Mouse (Mus musculus): Measurements from ENCODE around the gene Gm10718.
"Not testable (repeated sequence)": the region's sequence is repeated elsewhere in the genome, so short reads cannot be mapped to it uniquely, and the experiment has no call there.

The Gm10718 gene

DNA sequence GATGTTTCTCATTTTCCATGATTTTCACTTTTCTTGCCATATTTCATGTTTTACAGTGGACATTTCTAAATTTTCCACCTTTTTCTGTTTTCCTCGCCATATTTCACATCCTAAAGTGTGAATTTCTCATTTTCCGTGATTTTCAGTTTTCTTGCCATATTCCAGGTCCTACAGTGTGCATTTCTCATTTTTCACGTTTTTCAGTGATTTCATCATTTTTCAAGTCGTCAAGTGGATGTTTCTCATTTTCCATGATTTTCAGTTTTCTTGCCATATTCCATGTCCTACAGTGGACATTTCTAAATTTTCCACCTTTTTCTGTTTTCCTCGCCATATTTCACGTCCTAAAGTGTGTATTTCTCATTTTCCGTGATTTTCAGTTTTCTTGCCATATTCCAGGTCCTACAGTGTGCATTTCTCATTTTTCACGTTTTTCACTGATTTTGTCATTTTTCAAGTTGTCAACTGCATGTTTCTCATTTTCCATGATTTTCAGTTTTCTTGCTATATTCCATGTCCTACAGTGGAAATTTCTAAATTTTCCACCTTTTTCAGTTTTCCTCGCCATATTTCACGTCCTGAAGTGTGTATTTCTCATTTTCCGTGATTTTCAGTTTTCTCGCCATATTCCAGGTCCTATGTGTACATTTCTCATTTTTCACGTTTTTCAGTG, at the start of gene Gm10718:
Gm10718 (plus strand) TSS at position 236 of the 673 bp plus-strand sequence.
- peak; percentile 12 to 38 for DNase-seq (ENCODE audit: low spot score in 2 of 2)

DNA sequence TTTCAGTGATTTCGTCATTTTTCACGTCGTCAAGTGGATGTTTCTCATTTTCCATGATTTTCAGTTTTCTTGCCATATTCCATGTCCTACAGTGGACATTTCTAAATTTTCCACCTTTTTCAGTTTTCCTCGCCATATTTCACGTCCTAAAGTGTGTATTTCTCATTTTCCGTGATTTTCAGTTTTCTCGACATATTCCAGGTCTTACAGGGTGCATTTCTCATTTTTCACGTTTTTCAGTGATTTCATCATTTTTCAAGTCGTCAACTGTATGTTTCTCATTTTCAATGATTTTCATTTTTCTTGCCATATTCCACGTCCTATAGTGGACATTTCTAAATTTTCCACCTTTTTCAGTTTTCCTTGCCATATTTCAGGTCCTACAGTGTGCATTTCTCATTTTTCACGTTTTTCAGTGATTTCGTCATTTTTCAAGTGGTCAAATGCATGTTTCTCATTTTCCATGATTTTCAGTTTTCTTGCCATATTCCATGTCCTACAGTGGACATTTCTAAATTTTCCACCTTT, 22.8 kb upstream of the Gm10718 start, which contains the start of gene Gm10722:
Gm10722 (plus strand) TSS at position 478 of the 528 bp plus-strand sequence.
- peak in 1 of 2 experiments; percentile 6 for DNase-seq (ENCODE audit: low spot score in 2 of 2)

GRCm38 (mm10) chr9:3001006-3001405, 22.3 kb upstream of the Gm10718 start:
- DNase-seq (ENCODE audit: low spot score in 2 of 2): peak; percentile 33 to 44

DNA sequence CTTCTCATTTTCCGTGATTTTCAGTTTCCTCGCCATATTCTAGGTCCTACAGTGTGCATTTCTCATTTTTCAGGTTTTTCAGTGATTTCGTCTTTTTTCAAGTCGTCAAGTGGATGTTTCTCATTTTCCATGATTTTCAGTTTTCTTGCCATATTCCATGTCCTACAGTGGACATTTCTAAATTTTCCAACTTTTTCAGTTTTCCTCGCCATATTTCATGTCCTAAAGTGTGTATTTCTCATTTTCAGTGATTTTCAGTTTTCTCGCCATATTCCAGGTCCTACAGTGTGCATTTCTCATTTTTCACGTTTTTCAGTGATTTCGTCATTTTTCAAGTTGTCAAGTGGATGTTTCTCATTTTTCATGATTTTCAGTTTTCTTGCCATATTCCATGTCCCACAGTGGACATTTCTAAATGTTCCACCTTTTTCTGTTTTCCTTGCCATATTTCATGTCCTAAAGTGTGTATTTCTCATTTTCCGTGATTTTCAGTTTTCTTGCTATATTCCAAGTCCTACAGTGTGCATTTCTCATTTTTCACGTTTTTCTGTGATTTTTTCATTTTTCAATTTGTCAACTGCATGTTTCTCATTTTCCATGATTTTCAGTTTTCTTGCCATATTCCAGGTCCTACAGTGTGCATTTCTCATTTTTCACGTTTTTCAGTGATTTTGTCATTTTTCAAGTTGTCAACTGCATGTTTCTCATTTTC, 21.2 kb upstream of the Gm10718 start:
- peak; percentile 99 to 100 for DNase-seq (ENCODE audit: low spot score in 2 of 2)

DNA sequence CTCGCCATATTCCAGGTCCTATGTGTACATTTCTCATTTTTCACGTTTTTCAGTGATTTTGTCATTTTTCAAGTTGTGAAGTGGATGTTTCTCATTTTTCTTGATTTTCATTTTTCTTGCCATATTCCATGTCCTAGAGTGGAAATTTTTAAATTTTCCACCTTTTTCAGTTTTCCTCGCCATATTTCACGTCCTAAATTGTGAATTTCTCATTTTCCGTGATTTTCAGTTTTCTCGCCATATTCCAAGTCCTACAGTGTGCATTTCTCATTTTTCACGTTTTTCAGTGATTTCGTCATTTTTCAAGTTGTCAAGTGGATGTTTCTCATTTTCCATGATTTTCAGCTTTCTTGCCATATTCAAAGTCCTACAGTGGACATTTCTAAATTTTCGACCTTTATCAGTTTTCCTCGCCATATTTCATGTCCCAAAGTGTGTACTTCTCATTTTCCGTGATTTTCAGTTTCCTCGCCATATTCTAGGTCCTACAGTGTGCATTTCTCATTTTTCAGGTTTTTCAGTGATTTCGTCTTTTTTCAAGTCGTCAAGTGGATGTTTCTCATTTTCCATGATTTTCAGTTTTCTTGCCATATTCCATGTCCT, 20.5 kb upstream of the Gm10718 start, which contains the start of gene Gm11168:
Gm11168 (plus strand) TSS at position 553 of the 603 bp plus-strand sequence.
- peak in 1 of 2 experiments; percentile 55 for DNase-seq (ENCODE audit: low spot score in 2 of 2)

GRCm38 (mm10) chr9:3006179-3006578, 17.2 kb upstream of the Gm10718 start:
- DNase-seq (ENCODE audit: low spot score in 2 of 2): not testable (repeated sequence)

DNA sequence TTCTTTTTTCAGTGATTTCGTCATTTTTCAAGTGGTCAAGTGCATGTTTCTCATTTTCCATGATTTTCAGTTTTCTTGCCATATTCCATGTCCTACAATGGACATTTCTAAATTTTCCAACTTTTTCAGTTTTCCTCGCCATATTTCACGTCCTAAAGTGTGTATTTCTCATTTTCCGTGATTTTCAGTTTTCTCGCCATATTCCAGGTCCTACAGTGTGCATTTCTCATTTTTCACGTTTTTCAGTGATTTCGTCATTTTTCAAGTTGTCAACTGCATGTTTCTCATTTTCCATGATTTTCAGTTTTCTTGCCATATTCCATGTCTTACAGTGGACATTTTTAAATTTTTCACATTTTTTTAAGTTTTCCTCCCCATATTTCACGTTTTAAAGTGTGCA, 16.7 kb upstream of the Gm10718 start:
- DNase-seq (ENCODE audit: low spot score in 2 of 2): peak; percentile 85 to 96

GRCm38 (mm10) chr9:3007272-3007671, 16.1 kb upstream of the Gm10718 start:
- DNase-seq (ENCODE audit: low spot score in 2 of 2): not testable (repeated sequence)

- DNase-seq (ENCODE audit: low spot score in 2 of 2): not testable (repeated sequence)
These were observed 14.0 kb upstream of the Gm10718 start for GRCm38 (mm10) chr9:3009331-3009730.

DNA sequence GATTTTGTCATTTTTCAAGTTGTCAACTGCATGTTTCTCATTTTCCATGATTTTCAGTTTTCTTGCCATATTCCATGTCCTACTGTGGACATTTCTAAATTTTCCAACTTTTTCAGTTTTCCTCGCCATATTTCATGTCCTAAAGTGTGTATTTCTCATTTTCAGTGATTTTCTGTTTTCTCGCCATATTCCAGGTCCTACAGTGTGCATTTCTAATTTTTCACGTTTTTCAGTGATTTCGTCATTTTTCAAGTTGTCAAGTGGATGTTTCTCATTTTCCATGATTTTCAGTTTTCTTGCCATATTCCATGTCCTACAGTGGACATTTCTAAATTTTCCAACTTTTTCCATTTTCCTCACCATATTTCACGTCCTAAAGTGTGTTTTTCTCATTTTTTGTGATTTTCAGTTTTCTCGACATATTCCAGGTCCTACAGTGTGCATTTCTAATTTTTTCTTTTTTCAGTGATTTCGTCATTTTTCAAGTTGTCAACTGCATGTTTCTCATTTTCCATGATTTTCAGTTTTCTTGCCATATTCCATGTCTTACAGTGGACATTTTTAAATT, 11.2 kb upstream of the Gm10718 start:
- DNase-seq (ENCODE audit: low spot score in 2 of 2): not testable (repeated sequence)

- DNase-seq (ENCODE audit: low spot score in 2 of 2): not testable (repeated sequence)
These were observed 10.5 kb upstream of the Gm10718 start, which contains the start of gene Gm10721 for GRCm38 (mm10) chr9:3012733-3013279. Gene Gm10721, plus strand, starts transcription at chr9:3013140.

DNA sequence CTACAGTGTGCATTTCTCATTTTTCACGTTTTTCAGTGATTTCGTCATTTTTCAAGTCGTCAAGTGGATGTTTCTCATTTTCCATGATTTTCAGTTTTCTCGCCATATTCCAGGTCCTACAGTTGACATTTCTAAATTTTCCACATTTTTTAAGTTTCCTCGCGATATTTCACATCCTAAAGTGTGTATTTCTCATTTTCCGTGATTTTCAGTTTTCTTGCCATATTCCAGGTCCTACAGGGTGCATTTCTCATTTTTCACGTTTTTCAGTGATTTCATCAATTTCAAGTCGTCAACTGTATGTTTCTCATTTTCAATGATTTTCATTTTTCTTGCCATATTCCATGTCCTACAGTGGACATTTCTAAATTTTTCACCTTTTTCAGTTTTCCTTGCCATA, 8.0 kb upstream of the Gm10718 start, which contains the start of gene Gm10720:
Gm10720 (plus strand) TSS at position 301 of the 400 bp plus-strand sequence.
- not testable (repeated sequence) for DNase-seq (ENCODE audit: low spot score in 2 of 2)

GRCm38 (mm10) chr9:3015896-3016295, 7.5 kb upstream of the Gm10718 start:
- peak in 1 of 2 experiments; percentile 33 for DNase-seq (ENCODE audit: low spot score in 2 of 2)

DNA sequence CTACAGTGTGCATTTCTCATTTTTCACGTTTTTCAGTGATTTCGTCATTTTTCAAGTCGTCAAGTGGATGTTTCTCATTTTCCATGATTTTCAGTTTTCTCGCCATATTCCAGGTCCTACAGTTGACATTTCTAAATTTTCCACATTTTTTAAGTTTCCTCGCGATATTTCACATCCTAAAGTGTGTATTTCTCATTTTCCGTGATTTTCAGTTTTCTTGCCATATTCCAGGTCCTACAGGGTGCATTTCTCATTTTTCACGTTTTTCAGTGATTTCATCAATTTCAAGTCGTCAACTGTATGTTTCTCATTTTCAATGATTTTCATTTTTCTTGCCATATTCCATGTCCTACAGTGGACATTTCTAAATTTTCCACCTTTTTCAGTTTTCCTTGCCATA, 6.2 kb upstream of the Gm10718 start, which contains the start of gene Gm10719:
Gm10719 (plus strand) TSS at position 301 of the 400 bp plus-strand sequence.
- DNase-seq (ENCODE audit: low spot score in 2 of 2): not testable (repeated sequence)

DNA sequence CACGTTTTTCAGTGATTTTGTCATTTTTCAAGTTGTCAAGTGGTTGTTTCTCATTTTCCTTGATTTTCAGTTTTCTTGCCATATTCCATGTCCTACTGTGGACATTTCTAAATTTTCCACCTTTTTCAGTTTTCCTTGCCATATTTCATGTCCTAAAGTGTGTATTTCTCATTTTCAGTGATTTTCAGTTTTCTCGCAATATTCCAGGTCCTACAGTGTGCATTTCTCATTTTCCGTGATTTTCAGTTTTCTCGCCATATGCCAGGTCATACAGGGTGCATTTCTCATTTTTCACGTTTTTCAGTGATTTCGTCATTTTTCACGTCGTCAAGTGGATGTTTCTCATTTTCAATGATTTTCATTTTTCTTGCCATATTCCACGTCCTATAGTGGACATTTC, 4.4 kb upstream of the Gm10718 start:
- DNase-seq (ENCODE audit: low spot score in 2 of 2): peak in 1 of 2 experiments; percentile 19

DNA sequence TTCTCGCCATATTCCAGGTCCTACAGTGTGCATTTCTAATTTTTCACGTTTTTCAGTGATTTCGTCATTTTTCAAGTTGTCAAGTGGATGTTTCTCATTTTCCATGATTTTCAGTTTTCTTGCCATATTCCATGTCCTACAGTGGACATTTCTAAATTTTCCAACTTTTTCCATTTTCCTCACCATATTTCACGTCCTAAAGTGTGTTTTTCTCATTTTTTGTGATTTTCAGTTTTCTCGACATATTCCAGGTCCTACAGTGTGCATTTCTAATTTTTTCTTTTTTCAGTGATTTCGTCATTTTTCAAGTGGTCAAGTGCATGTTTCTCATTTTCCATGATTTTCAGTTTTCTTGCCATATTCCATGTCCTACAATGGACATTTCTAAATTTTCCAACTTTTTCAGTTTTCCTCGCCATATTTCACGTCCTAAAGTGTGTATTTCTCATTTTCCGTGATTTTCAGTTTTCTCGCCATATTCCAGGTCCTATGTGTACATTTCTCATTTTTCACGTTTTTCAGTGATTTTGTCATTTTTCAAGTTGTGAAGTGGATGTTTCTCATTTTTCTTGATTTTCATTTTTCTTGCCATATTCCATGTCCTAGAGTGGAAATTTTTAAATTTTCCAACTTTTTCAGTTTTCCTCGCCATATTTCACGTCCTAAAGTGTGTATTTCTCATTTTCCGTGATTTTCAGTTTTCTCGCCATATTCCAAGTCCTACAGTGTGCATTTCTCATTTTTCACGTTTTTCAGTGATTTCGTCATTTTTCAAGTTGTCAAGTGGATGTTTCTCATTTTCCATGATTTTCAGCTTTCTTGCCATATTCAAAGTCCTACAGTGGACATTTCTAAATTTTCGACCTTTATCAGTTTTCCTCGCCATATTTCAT, 3.3 kb upstream of the Gm10718 start:
- DNase-seq (ENCODE audit: low spot score in 2 of 2): peak; percentile 73 to 95

DNA sequence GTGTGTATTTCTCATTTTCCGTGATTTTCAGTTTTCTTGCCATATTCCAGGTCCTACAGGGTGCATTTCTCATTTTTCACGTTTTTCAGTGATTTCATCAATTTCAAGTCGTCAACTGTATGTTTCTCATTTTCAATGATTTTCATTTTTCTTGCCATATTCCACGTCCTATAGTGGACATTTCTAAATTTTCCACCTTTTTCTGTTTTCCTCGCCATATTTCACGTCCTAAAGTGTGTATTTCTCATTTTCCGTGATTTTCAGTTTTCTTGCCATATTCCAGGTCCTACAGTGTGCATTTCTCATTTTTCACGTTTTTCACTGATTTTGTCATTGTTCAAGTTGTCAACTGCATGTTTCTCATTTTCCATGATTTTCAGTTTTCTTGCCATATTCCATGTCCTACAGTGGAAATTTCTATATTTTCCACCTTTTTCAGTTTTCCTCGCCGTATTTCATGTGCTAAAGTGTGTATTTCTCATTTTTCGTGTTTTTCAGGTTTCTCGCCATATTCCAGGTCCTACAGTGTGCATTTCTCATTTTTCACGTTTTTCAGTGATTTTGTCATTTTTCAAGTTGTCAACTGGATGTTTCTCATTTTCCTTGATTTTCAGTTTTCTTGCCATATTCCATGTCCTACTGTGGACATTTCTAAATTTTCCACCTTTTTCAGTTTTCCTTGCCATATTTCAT, 885 bp upstream of the Gm10718 start:
- peak; percentile 84 to 92 for DNase-seq (ENCODE audit: low spot score in 2 of 2)

GRCm38 (mm10) chr9:3023985-3024648, 770 bp downstream of the Gm10718 start:
- DNase-seq (ENCODE audit: low spot score in 2 of 2): peak; percentile 65 to 87

DNA sequence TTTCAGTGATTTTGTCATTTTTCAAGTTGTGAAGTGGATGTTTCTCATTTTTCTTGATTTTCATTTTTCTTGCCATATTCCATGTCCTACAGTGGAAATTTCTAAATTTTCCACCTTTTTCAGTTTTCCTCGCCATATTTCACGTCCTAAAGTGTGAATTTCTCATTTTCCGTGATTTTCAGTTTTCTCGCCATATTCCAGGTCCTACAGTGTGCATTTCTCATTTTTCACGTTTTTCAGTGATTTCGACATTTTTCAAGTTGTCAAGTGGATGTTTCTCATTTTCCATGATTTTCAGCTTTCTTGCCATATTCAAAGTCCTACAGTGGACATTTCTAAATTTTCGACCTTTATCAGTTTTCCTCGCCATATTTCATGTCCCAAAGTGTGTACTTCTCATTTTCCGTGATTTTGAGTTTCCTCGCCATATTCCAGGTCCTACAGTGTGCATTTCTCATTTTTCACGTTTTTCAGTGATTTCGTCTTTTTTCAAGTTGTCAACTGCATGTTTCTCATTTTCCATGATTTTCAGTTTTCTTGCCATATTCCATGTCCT, 1.6 kb downstream of the Gm10718 start, which contains the start of gene Gm10717:
Gm10717 (plus strand) TSS at position 506 of the 556 bp plus-strand sequence.
- peak; percentile 62 to 74 for DNase-seq (ENCODE audit: low spot score in 2 of 2)
